Mouse (Mus musculus) lung, embryonic 15.5 days (tissue): ENCODE measurements at regions not wholly inside any gene's neighbourhood (a gene's known extent, or its start where the extent isn't known, plus 50 kb on each side); places are given as distances from the start of the nearest gene placed in this dataset.

Source experiments
- ATAC-seq: fragments of 200-750 bp; cut with Nextera tagmentation; 2 replicates; pipeline ENCODE4 v1.8.0; 2017; ENCODE audit warnings: moderate number of reproducible peaks, borderline replicate concordance; ENCODE audit not compliant: low FRiP score, low TSS enrichment; ENCODE audit errors: extremely low read depth
- H3K27ac ChIP-seq: fragments of 300-500 bp; sonication (generic); 2 replicates; pipeline ENCODE4 v1.5.1; 2015; ENCODE audit warnings: moderate library complexity, mild to moderate bottlenecking, inconsistent platforms
- H3K27me3 ChIP-seq: fragments of 300-500 bp; sonication (generic); 2 replicates; pipeline ENCODE4 v1.6.1; 2015; ENCODE audit warnings: inconsistent platforms
- H3K36me3 ChIP-seq: fragments of 300-500 bp; sonication (generic); 2 replicates; pipeline ENCODE4 v1.6.1; 2015; ENCODE audit warnings: inconsistent platforms
- H3K4me1 ChIP-seq: fragments of 300-500 bp; sonication (generic); 2 replicates; pipeline ENCODE4 v1.6.1; 2015; ENCODE audit warnings: inconsistent platforms
- H3K4me2 ChIP-seq: fragments of 300-500 bp; sonication (generic); 2 replicates; pipeline ENCODE4 v1.6.1; 2015; ENCODE audit warnings: inconsistent platforms, mild to moderate bottlenecking, moderate library complexity
- H3K4me3 ChIP-seq: fragments of 300-500 bp; sonication (generic); 2 replicates; pipeline ENCODE4 v1.5.1; 2015; ENCODE audit warnings: mild to moderate bottlenecking, inconsistent platforms
- H3K9ac ChIP-seq: fragments of 300-500 bp; sonication (generic); 2 replicates; pipeline ENCODE4 v1.6.1; 2015; ENCODE audit warnings: inconsistent platforms
- H3K9me3 ChIP-seq: fragments of 300-500 bp; sonication (generic); 2 replicates; pipeline ENCODE4 v1.6.1; 2016; ENCODE audit warnings: inconsistent platforms
- WGBS: fragments of 180-500 bp; shearing (Covaris S2); methylation state at CpG from one replicate; pipeline ENCODE4 v1.1.7; 2015; 5-methylcytosine and 5-hydroxymethylcytosine counted together

- 63% methylated on average over 3 of the region's 3 CpGs for WGBS
- Histone ChIP-seq H3K27ac (no peak overlapping the region), H3K4me2 (no peak overlapping the region), H3K4me3 (no peak overlapping the region), H3K9ac (no peak overlapping the region), H3K4me1 (no peaks in the 10 kb centered on the region), H3K9me3 (no peaks in the 10 kb centered on the region), H3K27me3 (no peaks in the 10 kb centered on the region), H3K36me3 (no peaks in the 10 kb centered on the region)
- ATAC-seq = no peak
These were observed 206.8 kb upstream of the Itga1 start for GRCm38 (mm10) chr13:115308586-115308985.

- 30% methylated on average over 3 of the region's 3 CpGs for WGBS
- ATAC-seq = no peak
- Histone ChIP-seq H3K9me3 (no peaks in the 10 kb centered on the region), H3K4me1 (no peaks in the 10 kb centered on the region), H3K4me2 (no peak overlapping the region), H3K27ac (no peak overlapping the region), H3K4me3 (no peak overlapping the region), H3K27me3 (no peaks in the 10 kb centered on the region), H3K36me3 (no peaks in the 10 kb centered on the region), H3K9ac (no peak overlapping the region)
These were observed 185.6 kb upstream of the Itga1 start for GRCm38 (mm10) chr13:115287371-115287770.

GRCm38 (mm10) chr13:115266164-115266563 is 164.4 kb upstream of the Itga1 start:
- ATAC-seq = no peak
- H3K27me3 ChIP-seq = no peaks in the 10 kb centered on the region
- H3K9me3 ChIP-seq = no peaks in the 10 kb centered on the region
- H3K9ac ChIP-seq = no peak overlapping the region
- H3K27ac ChIP-seq = no peak overlapping the region
- no peak overlapping the region for H3K4me3 ChIP-seq
- WGBS = 69% methylated on average over 6 of the region's 6 CpGs
- H3K4me2 ChIP-seq = no peak overlapping the region
- H3K36me3 ChIP-seq = no peaks in the 10 kb centered on the region
- no peaks in the 10 kb centered on the region for H3K4me1 ChIP-seq

- no peak for ATAC-seq
- H3K4me3 ChIP-seq = no peak overlapping the region
- 70% methylated on average over 2 of the region's 2 CpGs for WGBS
- H3K36me3 ChIP-seq = no peaks in the 10 kb centered on the region
- H3K9me3 ChIP-seq = no peaks in the 10 kb centered on the region
- H3K4me2 ChIP-seq = no peak overlapping the region
- H3K27ac ChIP-seq = no peak overlapping the region
- H3K27me3 ChIP-seq = no peaks in the 10 kb centered on the region
- H3K9ac ChIP-seq = no peak overlapping the region
- H3K4me1 ChIP-seq = no peaks in the 10 kb centered on the region
These were observed 155.6 kb upstream of the Itga1 start for GRCm38 (mm10) chr13:115257345-115257744.

- 42% methylated on average over 3 of the region's 3 CpGs for WGBS
- no peaks in the 10 kb centered on the region for H3K36me3 ChIP-seq
- H3K27ac ChIP-seq = no peak overlapping the region
- no peak overlapping the region for H3K4me2 ChIP-seq
- H3K9ac ChIP-seq = no peak overlapping the region
- H3K27me3 ChIP-seq = no peaks in the 10 kb centered on the region
- no peaks in the 10 kb centered on the region for H3K4me1 ChIP-seq
- ATAC-seq = no peak
- no peak overlapping the region for H3K4me3 ChIP-seq
- no peaks in the 10 kb centered on the region for H3K9me3 ChIP-seq
These were observed 150.8 kb upstream of the Itga1 start for GRCm38 (mm10) chr13:115252541-115252940.

- Histone ChIP-seq H3K27ac (no peak overlapping the region), H3K4me2 (no peak overlapping the region), H3K9ac (no peak overlapping the region), H3K36me3 (no peaks in the 10 kb centered on the region), H3K4me3 (no peak overlapping the region), H3K9me3 (no peaks in the 10 kb centered on the region), H3K4me1 (no peaks in the 10 kb centered on the region), H3K27me3 (no peaks in the 10 kb centered on the region)
- WGBS = 75% methylated on average over 4 of the region's 4 CpGs
- no peak for ATAC-seq
These were observed 130.2 kb upstream of the Itga1 start for GRCm38 (mm10) chr13:115231981-115232380.

- ATAC-seq = no peak
These were observed 128.7 kb upstream of the Itga1 start for GRCm38 (mm10) chr13:115230494-115230893.

GRCm38 (mm10) chr13:115226824-115227223 is 125.1 kb upstream of the Itga1 start:
- no peak overlapping the region for H3K4me2 ChIP-seq
- no peak overlapping the region for H3K27ac ChIP-seq
- H3K9ac ChIP-seq = no peak overlapping the region
- H3K4me3 ChIP-seq = no peak overlapping the region
- ATAC-seq = no peak
- no peaks in the 10 kb centered on the region for H3K9me3 ChIP-seq
- WGBS = 70% methylated on average over 6 of the region's 6 CpGs
- H3K4me1 ChIP-seq = no peaks in the 10 kb centered on the region
- H3K36me3 ChIP-seq = no peaks in the 10 kb centered on the region
- H3K27me3 ChIP-seq = no peaks in the 10 kb centered on the region

More at GRCm38 (mm10) chr13:115230494-115230893, 128.7 kb upstream of the Itga1 start:
- no peaks in the 10 kb centered on the region for H3K36me3 ChIP-seq
- no peaks in the 10 kb centered on the region for H3K27me3 ChIP-seq
- no peaks in the 10 kb centered on the region for H3K9me3 ChIP-seq
- WGBS = 25% methylated on average over 13 of the region's 13 CpGs
- H3K4me1 ChIP-seq = no peaks in the 10 kb centered on the region
- no peak overlapping the region for H3K4me3 ChIP-seq
- H3K9ac ChIP-seq = no peak overlapping the region
- H3K27ac ChIP-seq = no peak overlapping the region
- H3K4me2 ChIP-seq = no peak overlapping the region

GRCm38 (mm10) chr13:115219701-115220100 is 117.9 kb upstream of the Itga1 start:
- Histone ChIP-seq H3K9ac (no peak overlapping the region), H3K4me1 (no peaks in the 10 kb centered on the region), H3K4me2 (no peak overlapping the region), H3K4me3 (no peak overlapping the region), H3K27ac (no peak overlapping the region), H3K9me3 (no peaks in the 10 kb centered on the region), H3K27me3 (no peaks in the 10 kb centered on the region), H3K36me3 (no peaks in the 10 kb centered on the region)
- 24% methylated on average over 2 of the region's 2 CpGs for WGBS
- no peak for ATAC-seq

- 90% methylated on average over 3 of the region's 3 CpGs for WGBS
- Histone ChIP-seq H3K4me3 (no peak overlapping the region), H3K4me2 (no peak overlapping the region), H3K27me3 (no peaks in the 10 kb centered on the region), H3K27ac (no peak overlapping the region), H3K9me3 (no peaks in the 10 kb centered on the region), H3K9ac (no peak overlapping the region), H3K36me3 (no peaks in the 10 kb centered on the region), H3K4me1 (no peaks in the 10 kb centered on the region)
- no peak for ATAC-seq
These were observed 109.5 kb upstream of the Itga1 start for GRCm38 (mm10) chr13:115211285-115211684.

GRCm38 (mm10) chr13:115210643-115211208 is 109.0 kb upstream of the Itga1 start:
- no peak for ATAC-seq
- no peak overlapping the region for H3K4me2 ChIP-seq
- no peaks in the 10 kb centered on the region for H3K4me1 ChIP-seq
- WGBS = 58% methylated on average over 10 of the region's 10 CpGs
- no peak overlapping the region for H3K9ac ChIP-seq
- H3K9me3 ChIP-seq = no peaks in the 10 kb centered on the region
- H3K27me3 ChIP-seq = no peaks in the 10 kb centered on the region
- no peak overlapping the region for H3K27ac ChIP-seq
- H3K4me3 ChIP-seq = no peak overlapping the region
- H3K36me3 ChIP-seq = no peaks in the 10 kb centered on the region

GRCm38 (mm10) chr13:115209402-115210192 is 107.8 kb upstream of the Itga1 start:
- H3K9me3 ChIP-seq = no peaks in the 10 kb centered on the region
- H3K4me2 ChIP-seq = no peak overlapping the region
- ATAC-seq = no peak
- H3K27me3 ChIP-seq = no peaks in the 10 kb centered on the region
- H3K9ac ChIP-seq = no peak overlapping the region
- no peak overlapping the region for H3K27ac ChIP-seq
- no peaks in the 10 kb centered on the region for H3K36me3 ChIP-seq
- no peaks in the 10 kb centered on the region for H3K4me1 ChIP-seq
- 86% methylated on average over 3 of the region's 3 CpGs for WGBS
- no peak overlapping the region for H3K4me3 ChIP-seq
